Mouse (Mus musculus) kidney, adult 9 months (tissue): ENCODE measurements around the gene Glyctk.
"Not testable (repeated sequence)": the region's sequence is repeated elsewhere in the genome, so short reads cannot be mapped to it uniquely, and the experiment has no call there.

Experiments
- DNase-seq: peaks from one replicate; pipeline ENCODE4 v3.0.0; 2022

Gene Glyctk

DNA sequence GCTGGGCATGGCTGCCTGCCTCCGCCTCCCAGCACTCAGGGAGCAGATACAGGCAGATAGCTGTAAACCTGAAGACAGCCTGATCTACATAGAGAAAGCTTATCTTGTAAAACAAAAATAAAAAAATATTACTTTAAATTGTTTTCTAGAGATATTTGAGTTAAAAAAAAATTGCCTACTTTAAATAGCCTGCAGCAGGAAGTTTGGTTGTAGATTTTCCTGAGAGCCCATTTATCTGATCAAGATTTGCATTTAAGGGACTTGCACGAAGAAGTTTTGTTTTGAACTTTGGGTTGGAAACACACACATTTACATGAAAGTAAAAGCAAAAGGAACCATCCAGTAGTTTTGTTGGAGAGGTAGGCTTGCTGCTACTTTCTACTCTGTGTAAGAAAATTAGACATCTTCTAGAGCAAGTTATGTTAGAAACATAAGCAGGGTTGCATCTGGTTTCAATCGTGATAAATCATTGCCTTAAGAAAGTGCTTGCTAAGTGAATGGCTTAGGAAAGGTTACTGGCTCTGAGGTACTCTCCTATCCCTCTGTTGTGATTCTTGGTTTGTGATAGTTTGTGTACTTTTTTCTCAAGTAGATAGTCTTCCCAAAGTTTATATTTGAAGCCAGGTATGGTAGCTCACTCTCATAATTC, 17.7 kb upstream of the Glyctk start:
- DNase-seq, result no peak

DNA sequence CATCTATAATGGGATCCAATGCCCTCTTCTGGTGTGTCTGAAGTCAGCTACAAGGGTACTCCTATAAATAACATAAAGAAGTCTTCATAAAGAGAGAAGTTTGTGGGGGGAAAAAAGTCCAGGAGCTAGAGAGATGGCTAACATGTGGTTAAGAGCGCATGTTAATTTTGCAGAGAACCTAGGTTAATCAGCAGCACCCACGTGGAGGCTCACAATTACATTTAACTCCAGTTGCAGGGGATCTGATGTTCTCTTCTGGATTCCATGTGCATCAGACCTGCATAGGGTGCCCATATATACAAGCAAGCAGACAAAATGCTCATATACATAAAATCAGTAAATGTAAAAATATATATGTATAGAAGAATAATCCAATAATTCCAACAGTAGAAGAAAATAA, 15.4 kb upstream of the Glyctk start:
- no peak for DNase-seq

- DNase-seq, result no peak
Observed at GRCm38 (mm10) chr9:106172527-106172926, 14.6 kb upstream of the Glyctk start.

DNA sequence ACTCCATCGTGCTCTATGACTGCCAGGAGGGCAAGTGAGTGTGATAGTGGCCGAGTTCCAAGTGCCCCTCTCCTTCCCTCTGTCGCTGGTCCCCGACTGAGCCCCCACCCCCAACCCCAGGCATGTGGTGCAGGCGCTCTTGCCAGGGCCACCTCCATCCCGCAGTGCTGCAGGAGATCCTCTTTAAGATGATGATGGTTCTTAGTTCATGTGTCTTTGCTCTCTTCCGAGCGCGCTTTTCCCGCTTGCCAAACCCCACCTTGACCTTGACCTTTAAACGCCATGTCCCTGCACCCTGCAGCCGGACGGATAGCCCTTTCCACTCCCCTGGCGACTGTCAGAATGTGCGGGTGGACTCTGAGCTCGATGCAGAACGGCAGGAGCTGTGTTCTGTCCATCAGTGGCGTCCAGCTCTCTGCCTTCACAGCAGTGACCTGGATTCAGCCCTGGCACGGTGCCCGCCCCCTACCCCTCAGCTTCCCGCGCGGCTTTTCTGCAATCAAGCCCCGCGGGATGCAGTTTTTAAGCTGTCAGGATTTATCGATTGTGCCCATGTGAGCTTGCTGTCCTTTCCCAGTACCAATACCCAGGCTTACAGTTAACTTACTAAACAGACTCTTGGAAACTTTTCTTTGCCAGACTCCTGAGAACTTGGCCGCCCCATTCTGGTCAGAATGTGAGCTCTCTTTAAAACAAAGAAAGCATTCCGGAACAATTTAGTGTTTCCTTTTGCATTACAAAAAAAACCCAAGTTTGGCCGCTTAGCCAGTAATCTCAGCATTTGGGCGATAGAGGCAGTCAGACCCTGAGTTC, 13.6 kb upstream of the Glyctk start:
- peak; percentile 90 for DNase-seq

GRCm38 (mm10) chr9:106170556-106171345, 12.8 kb upstream of the Glyctk start, which contains the start of gene Wdr82:
Gene Wdr82 (plus strand): TSS chr9:106170928.
- DNase-seq, result peak; percentile 87

DNA sequence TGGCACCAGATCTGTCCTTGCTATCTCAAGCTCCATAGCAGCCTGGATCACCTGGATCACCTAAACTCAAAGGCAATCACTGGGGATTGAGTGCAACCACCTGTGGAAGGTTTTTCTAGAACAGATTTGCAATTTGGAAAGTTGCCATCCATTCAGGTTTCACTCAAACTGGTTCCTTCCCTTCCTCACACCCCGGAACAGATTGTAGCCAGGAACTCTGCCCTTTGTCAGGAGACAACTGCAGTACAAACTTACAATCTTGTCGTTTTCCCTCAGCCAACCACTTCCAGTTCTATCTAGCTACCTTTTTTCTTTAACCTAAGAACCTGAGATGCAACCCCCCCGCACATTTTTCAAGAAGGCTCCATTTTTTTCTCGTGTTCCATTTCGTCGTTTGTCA, 12.0 kb upstream of the Glyctk start:
- DNase-seq, result peak; percentile 56

- not testable (repeated sequence) for DNase-seq
Observed at GRCm38 (mm10) chr9:106169006-106169405, 11.1 kb upstream of the Glyctk start.

GRCm38 (mm10) chr9:106167703-106168102, 9.8 kb upstream of the Glyctk start:
- no peak for DNase-seq

DNA sequence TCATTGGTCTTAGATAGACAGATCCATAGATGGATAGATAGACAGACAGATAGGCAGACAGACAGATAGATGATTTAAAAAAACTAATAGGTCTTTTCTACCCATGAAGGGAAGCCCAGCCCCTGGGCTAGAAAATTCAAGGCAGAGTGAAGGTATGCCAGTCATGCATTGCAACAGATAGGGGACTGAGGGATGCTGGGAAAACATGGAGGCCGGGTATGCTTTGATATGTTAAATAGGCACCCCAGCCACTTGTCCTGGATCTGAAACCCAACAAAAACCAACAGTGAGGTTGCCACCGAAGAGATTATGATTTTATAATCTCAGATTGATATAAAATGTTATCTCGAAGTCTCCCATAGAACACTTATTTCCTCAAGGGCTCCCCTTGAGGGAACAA, 9.3 kb upstream of the Glyctk start:
- DNase-seq, result no peak

GRCm38 (mm10) chr9:106166709-106167108, 8.8 kb upstream of the Glyctk start:
- DNase-seq, result no peak

- no peak for DNase-seq
Observed at GRCm38 (mm10) chr9:106160426-106160825, 2.5 kb upstream of the Glyctk start.

- peak; percentile 98 for DNase-seq
Observed at GRCm38 (mm10) chr9:106159784-106160301, 1.9 kb upstream of the Glyctk start.

- no peak for DNase-seq
Observed at GRCm38 (mm10) chr9:106159237-106159636, 1.3 kb upstream of the Glyctk start.

DNA sequence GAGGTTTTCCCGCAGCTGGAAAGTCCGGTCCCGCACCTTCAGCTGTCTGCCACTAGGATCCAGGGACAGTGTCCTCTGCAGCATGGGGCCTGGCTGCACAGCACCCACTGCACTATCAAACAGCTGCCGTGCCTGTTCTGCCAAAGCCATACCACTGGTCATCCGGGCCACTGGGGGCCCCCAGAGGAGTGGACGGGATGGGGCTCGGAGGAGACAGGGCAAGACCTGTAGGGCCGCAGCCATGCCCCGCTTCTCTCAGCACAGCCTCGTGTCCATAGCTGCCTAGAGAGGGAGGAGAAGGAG, 364 bp downstream of the Glyctk start:
- DNase-seq, result no peak

- peak; percentile 72 for DNase-seq
Observed at GRCm38 (mm10) chr9:106156921-106157622, 866 bp downstream of the Glyctk start.

- DNase-seq, result peak; percentile 79
Observed at GRCm38 (mm10) chr9:106156419-106156818, 1.5 kb downstream of the Glyctk start.

DNA sequence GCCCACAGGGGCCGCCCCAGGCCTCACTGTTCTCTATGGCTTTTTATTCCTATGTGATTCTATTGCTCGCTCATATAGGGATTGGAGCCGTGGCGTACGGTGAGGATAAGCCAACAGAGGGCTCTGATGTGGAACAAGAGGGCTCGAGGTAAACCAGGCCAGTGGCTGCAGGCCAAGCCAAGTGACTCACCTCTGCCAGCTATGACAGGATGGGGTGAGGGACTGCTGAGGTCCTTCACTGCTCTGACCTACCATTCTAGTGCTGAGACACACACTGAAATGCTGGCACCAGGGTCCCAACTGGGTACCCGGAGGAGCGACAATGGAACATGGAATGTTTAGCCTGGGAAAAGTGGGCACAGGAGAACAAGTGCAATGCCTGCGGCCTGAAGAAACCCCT, 3.8 kb downstream of the Glyctk start:
- DNase-seq, result no peak

GRCm38 (mm10) chr9:106149399-106149754, 8.6 kb downstream of the Glyctk start:
- DNase-seq, result no peak

DNA sequence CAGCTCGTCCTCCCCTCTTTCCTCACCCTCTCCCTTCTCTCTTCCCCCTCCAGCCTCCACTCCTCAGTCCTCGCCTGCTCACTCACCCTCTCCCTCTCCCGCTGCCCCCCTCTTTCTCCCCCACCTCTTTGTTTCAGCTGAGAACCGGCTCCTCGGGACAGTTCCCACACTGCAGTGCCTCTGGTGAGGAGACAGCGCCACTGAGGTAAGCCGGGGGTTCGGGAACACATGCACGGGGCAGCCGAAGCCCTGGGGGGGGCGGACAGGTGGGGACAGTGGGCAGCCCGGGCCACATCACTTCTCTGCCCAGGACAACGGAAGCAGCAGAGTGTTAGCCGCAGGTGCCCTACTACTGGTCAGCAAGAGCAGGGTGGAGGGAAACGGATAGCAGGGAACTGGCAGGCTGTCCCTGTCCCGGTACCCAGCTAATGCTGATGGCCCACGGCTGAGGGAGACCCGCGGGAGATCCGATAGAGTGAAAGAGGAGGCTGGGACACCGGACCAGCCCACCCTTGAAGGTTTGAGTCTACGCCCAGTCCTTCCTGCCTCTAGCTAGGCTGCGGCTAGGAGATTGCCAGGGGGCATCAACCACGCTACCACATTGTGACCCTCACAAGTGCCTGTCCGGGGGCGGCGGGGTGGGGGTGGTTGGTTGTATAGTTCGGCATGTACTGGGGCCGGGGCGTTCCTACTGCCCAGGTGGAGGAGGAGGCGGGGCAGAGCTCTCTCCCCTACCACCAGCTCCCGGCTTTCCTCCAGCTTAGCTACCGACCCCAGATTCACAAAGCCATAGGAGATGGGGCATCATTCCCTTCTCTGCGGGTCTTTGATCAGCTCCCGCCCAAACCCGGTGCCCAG, 9.2 kb downstream of the Glyctk start:
- no peak for DNase-seq

DNA sequence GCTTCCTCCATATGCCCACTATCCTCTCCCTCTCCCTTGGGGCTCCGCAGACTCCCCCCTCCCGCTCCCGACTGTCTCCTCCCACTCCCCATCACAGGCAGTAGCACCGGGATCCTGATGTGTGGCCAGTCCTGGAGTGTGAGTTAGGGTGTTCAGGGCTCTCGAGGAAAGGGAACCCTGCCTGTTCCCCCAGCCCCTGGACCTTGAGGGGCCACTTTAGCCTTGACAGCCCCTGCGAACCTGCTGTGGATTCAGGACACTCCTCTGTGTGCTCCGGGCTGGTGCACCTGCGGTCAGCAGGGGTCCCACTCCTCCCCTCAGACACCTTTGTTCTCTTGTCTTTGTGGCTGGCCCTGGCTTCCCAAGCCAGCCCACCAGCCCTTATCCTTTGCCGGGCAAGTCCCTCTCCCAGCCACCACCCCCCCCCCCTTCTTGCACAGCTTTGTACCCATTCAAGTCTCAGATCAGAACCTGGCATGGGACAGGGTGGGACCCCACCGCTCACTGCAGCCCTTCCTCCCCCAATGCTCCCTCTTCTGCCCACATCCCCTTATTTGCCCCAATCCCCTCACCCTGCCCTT, 10.0 kb downstream of the Glyctk start:
- DNase-seq, result no peak

GRCm38 (mm10) chr9:106147281-106147680, 10.7 kb downstream of the Glyctk start:
- DNase-seq, result no peak

GRCm38 (mm10) chr9:106145582-106145981, 12.4 kb downstream of the Glyctk start:
- DNase-seq, result no peak
